Mouse (Mus musculus): Measurements from ENCODE around the gene Armc8.

Gene Armc8

GRCm38 (mm10) chr9:99444590-99445178, 124.0 kb downstream of the Armc8 start:
- DNase-seq, result peak; percentile 73

DNA sequence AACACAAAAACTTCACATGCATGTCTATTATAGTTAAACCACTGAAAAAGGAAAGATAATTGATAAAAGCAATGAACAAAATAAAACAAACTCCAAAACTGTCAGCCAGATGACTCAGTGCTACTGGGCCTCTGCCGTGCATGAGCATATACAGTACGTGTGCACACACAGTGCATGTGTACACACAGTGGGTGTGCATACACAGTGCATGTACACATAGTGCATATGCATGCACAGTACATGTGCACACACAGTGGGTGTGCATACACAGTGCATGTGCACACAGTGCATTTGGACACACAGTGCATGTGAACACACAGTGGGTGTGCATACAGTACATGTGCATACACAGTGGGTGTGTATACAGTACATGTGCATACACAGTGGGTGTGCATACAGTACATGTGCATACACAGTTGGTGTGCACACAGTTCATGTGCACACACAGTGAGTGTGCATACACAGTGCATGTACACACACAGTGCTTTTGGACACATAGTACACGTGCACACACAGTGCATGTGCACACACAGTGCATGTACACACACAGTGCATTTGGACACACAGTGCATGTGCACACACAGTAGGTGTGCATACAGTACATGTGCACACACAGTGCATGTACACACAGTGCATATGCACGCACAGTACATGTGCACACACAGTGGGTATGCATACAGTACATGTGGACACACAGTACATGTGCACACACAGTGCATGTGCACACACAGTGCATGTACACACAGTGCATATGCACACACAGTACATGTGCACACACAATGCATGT, 126.9 kb downstream of the Armc8 start:
- DNase-seq, result no peak

DNA sequence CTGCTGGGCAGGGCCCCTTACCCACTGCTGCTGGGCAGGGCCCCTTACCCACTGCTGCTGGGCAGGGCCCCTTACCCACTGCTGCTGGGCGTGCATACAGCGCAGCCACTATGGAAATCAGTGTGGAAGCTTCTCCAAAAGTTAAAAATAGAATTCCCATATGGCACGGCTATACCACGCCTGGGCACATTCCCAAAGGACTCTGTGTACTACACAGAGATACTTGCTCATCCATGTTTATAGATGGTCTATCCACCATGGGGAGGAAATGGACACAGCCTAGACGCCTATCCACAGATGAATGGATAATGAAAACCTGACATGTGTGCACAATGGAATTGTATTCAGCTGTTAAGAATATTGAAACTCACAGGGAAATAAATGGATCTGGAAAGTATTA, 127.8 kb downstream of the Armc8 start:
- no peak for DNase-seq

DNA sequence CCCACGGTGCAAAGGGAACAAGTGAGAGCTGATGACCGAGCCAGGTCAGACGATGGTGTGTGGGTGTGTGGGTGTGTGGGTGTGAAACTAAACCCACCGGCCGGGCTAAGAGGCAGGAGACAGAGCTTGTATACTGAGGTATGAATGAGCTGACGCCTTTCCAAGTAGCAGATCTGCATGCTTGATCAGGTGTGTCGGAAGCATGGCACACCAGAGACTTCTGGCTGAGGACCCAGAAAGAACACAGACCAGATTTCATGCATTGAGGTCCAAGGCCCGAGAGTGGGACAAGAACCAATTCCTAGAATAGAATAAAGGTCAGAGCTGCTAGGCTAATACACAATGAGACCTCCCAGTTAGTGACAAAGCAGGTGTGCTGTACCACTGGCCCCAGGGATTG, 129.6 kb downstream of the Armc8 start:
- no peak for DNase-seq

GRCm38 (mm10) chr9:99437781-99438565, 130.7 kb downstream of the Armc8 start:
- no peak for DNase-seq

DNA sequence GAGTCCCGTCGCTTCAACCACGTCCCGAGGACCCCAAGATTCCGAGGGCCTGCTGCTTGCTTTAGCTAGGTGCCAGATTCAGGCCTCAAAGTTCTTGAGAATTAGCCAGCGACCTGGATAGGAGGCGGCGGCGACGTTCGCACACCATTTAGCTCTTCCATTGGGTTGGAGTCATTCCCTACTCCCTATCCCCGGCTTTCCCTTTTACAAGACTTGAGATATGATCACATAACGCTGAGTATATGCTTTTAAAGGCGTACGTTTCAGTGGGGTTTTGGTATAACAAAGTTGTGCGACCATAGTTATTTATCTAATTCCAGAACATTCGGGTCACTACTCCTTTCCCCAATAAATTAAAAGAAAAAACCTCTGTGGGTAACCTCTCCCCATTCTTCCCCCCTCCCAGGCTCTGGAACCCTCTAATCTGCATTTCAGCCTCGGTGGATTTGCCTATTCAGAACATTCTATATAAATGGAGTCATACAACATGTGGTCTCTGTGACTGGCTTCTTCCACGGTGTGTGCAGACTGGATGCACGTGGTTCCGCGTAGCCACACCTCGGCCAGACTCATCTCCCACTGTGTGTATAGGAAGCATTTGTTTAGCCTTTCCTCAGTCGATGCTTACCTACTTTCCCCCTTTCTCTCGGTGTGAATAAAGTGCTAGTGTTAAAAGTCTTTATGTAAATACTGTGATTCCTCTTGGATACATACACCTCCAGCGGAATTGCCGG, 131.5 kb downstream of the Armc8 start, which contains the start of gene Mras:
Gene Mras, minus strand, starts transcription at position 351 of the 734 bp plus-strand sequence.
- DNase-seq, result no peak

- peak; percentile 83 for DNase-seq
Measured at GRCm38 (mm10) chr9:99436182-99437030, 132.3 kb downstream of the Armc8 start.

DNA sequence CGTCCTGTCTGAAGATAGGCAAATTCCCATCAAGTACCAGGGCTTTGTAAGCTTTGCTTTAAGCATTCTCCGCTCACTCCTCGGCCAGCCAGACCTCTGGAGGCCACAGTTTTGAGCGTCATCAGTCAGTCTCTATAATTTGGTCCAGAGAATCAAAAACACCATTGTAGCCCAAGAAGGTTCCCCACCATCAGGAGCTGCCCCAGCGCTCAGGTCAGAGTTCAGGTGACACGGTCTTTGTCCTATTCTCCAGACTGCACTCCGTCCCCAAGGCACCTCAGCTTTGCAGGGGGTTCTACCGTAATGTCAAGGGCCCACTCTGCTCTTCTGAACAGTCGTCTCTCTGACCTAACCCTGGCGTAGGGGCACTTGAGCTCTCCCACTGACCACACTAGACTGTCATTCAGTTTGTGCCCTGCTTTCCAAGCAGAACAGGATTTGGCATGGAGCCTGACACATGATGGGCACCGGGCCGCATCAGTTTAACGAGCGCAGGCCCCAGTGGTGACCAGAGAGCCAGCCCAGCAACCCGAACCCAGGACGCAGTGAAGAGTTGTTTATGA, 133.0 kb downstream of the Armc8 start:
- DNase-seq, result peak; percentile 90

GRCm38 (mm10) chr9:99434892-99435618, 133.6 kb downstream of the Armc8 start:
- DNase-seq, result peak; percentile 45

- no peak for DNase-seq
Measured at GRCm38 (mm10) chr9:99432478-99432877, 136.2 kb downstream of the Armc8 start.

- no peak for DNase-seq
Measured at GRCm38 (mm10) chr9:99431963-99432362, 136.7 kb downstream of the Armc8 start.

GRCm38 (mm10) chr9:99431346-99431745, 137.4 kb downstream of the Armc8 start:
- DNase-seq, result no peak

DNA sequence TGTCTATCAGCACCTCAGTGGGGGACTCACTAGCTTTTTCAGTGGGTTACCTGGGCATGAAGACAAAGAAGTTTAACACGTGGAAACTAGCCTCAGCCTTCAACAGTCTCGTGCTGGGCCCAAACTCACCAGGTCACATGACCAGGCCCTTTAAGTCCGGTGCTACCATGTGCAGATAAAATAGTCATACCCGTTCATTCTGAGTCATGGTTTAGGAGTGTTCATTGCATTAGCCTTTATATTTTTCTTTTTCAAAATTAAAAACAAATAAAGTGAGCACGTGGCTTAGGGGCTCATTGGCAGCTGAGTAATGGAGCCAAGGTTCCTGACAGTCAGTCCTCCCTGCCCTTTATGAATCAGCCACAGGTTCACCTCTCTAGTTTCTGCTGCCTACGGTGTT, 137.9 kb downstream of the Armc8 start:
- no peak for DNase-seq

- DNase-seq, result no peak
Measured at GRCm38 (mm10) chr9:99429845-99430244, 138.9 kb downstream of the Armc8 start.

- DNase-seq, result no peak
Measured at GRCm38 (mm10) chr9:99428601-99429331, 139.9 kb downstream of the Armc8 start.
